Mouse (Mus musculus) stomach, embryonic 15.5 days (tissue): ENCODE measurements around the gene Mdga1. TPM values are rescaled to one million over a fixed set of nuclear protein-coding genes. Genes with fewer than 3 reads are reported as not detected.

Experiments
- ATAC-seq: fragments of 200-750 bp; cut with Nextera tagmentation; 2 replicates; pipeline ENCODE4 v1.8.0; 2017; ENCODE audit warnings: low read depth, moderate number of reproducible peaks, moderate TSS enrichment; ENCODE audit not compliant: insufficient read depth, low FRiP score
- H3K27ac ChIP-seq: fragments of 300-500 bp; sonication (generic); 2 replicates; pipeline ENCODE4 v1.5.1; 2015; ENCODE audit warnings: mild to moderate bottlenecking, inconsistent platforms
- H3K27me3 ChIP-seq: fragments of 300-500 bp; sonication (generic); replicated peaks from 2 replicates; pipeline ENCODE4 v1.6.1; 2015; ENCODE audit warnings: inconsistent platforms
- H3K36me3 ChIP-seq: fragments of 300-500 bp; sonication (generic); 2 replicates; pipeline ENCODE4 v1.6.1; 2015; ENCODE audit warnings: inconsistent platforms
- H3K4me1 ChIP-seq: fragments of 300-500 bp; sonication (generic); 2 replicates; pipeline ENCODE4 v1.6.1; 2015; ENCODE audit warnings: inconsistent platforms
- H3K4me2 ChIP-seq: fragments of 300-500 bp; sonication (generic); 2 replicates; pipeline ENCODE4 v1.6.1; 2015; ENCODE audit warnings: mild to moderate bottlenecking, inconsistent platforms
- H3K4me3 ChIP-seq: fragments of 300-500 bp; sonication (generic); replicated peaks from 2 replicates; pipeline ENCODE4 v1.5.1; 2015; ENCODE audit warnings: inconsistent platforms
- H3K9ac ChIP-seq: fragments of 300-500 bp; sonication (generic); 2 replicates; pipeline ENCODE4 v1.6.1; 2015; ENCODE audit warnings: inconsistent platforms
- H3K9me3 ChIP-seq: fragments of 300-500 bp; sonication (generic); 2 replicates; pipeline ENCODE4 v1.6.1; 2016; ENCODE audit warnings: inconsistent platforms
- WGBS: fragments of 180-500 bp; shearing (Covaris S2); methylation state at CpG from one replicate; pipeline ENCODE4 v1.1.7; 2015; 5-methylcytosine and 5-hydroxymethylcytosine counted together
- polyA plus RNA-seq: library from polyadenylated mRNA; unstranded; fragments of >200 nt; fragmentation: Nextera tagmentation; extraction: Ambion mirVana; gene quantifications from 2 replicates; pipeline ENCODE4 v1.2.1, GENCODE M21; 2015

Gene Mdga1
- polyA plus RNA-seq, 1 experiment from 2014 or later = 3.6 TPM

GRCm38 (mm10) chr17:29890451-29891110 is 79.3 kb downstream of the Mdga1 start:
- no peaks in the 10 kb centered on the region for H3K9me3 ChIP-seq
- no peaks in the 10 kb centered on the region for H3K36me3 ChIP-seq
- peaks cover 27% of the 10 kb centered on the region for H3K27me3 ChIP-seq
- no peak overlapping the region for H3K4me3 ChIP-seq
- peaks cover 30% of the 10 kb centered on the region for H3K4me1 ChIP-seq
- H3K27ac ChIP-seq = peak overlapping the region; percentile 17
- H3K4me2 ChIP-seq = no peak overlapping the region
- WGBS = 49% methylated on average over 7 of the region's 7 CpGs
- ATAC-seq = no peak
- no peak overlapping the region for H3K9ac ChIP-seq

DNA sequence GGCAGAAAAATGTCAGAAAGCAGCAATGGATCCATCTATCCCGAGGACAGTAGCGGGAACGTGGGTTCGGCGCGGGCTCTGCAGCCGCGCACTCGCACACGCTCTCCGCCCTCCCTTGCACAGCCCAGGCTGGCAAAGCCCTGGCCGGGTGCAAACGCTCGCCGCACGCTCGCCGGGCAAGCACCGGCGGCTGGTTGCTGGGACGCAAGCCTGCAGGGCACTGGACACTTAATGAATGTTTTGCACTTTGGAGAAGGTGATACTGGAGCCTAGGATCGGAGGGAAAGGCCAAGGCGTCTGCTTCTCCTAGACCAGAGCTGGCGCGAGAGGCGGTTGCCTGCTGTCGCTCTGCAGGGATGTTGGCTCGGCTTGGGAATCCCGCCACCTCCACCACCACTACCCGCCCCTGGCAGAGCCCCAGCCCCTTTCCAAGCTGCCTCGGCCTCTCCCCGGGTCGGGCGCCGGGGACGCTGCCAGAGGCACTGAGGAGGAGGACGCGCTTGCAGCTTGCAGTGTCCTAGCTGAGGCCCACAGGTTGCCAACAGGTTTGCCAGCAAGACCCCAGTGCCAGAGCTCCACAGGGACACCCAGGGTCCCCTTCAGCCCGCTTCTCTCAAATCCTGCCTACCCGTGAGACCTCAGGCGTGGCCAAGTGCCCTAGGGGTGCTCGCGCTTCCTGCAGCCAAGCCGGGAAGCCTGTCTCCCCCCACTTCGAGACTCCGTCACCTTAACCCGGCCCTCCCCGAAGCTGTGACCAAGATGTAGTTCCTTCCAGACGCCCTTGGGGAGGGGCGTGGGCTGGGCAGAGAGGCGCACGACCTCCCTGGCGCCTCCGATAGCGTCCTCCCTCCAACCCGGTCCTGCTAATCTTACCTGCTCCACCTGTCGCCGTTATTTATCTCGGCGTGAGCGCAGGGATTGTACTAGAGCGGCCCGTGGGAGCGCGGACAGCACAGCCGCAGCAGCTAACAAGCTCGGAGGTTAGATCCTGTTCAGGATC is 80.6 kb downstream of the Mdga1 start:
- Histone ChIP-seq H3K9ac (no peak overlapping the region), H3K27ac (no peak overlapping the region; the same call in 1 of the 2 replicates), H3K36me3 (no peaks in the 10 kb centered on the region), H3K4me2 (peak overlapping the region; percentile 99), H3K27me3 (peaks cover 40% of the 10 kb centered on the region), H3K4me1 (peaks cover 36% of the 10 kb centered on the region), H3K4me3 (peak overlapping the region; percentile 68), H3K9me3 (no peaks in the 10 kb centered on the region)
- WGBS = 1% methylated on average over 67 of the region's 67 CpGs
- 0 out of 2 replicates have a peak, but pooled peaks have one; percentile 32 for ATAC-seq

- peak overlapping the region; percentile 90 for H3K27ac ChIP-seq
- peak overlapping the region; percentile 99 for H3K4me2 ChIP-seq
- ATAC-seq = peak; percentile 41; the same call in 1 of the 2 replicates
- H3K4me3 ChIP-seq = peak overlapping the region; percentile 68
- peak overlapping the region; percentile 76 for H3K9ac ChIP-seq
- H3K9me3 ChIP-seq = no peaks in the 10 kb centered on the region
- no peaks in the 10 kb centered on the region for H3K36me3 ChIP-seq
- WGBS = under 1% methylated on average over 92 of the region's 93 CpGs
- peaks cover 41% of the 10 kb centered on the region for H3K4me1 ChIP-seq
- peaks cover 52% of the 10 kb centered on the region for H3K27me3 ChIP-seq
Observed at GRCm38 (mm10) chr17:29887881-29888826, 81.7 kb downstream of the Mdga1 start.

DNA sequence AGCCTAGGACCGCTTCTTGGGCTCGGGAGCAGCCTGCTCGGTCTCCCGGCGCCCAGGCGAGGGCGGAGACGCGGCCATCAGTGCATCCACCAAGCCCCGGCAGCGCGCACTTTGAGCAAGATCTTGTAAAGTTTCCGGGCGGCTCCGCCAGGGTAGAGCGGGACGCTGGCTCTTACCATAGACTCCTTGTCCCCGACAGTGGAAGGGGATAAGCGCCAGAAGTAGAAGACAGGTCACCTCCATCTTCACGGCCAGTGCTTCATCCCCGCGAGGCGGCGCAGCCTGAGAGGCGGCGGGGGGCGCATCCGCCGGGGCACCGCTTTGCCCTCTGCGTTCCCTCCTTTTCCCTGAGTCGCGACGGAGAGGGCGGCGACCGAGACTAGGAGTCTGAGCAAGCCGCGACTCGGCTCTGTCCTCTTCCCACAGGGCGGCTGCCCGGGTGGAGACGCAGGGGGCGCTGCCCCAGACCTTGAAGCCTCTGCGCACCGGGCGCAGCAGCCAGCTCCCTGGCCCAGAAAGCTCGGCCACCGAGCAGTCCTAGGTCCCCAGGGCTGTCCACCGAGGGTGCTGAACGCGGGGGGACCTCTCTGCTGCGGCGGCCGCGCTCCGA is 82.5 kb downstream of the Mdga1 start:
- Histone ChIP-seq H3K4me2 (peak overlapping the region; percentile 99), H3K9ac (peak overlapping the region; percentile 76), H3K4me1 (peaks cover 42% of the 10 kb centered on the region), H3K36me3 (no peaks in the 10 kb centered on the region), H3K4me3 (peak overlapping the region; percentile 68), H3K9me3 (no peaks in the 10 kb centered on the region), H3K27me3 (peaks cover 52% of the 10 kb centered on the region), H3K27ac (peak overlapping the region; percentile 90)
- 0 out of 2 replicates have a peak, but pooled peaks have one; percentile 12 for ATAC-seq
- 0% methylated on average over 57 of the region's 57 CpGs for WGBS

DNA sequence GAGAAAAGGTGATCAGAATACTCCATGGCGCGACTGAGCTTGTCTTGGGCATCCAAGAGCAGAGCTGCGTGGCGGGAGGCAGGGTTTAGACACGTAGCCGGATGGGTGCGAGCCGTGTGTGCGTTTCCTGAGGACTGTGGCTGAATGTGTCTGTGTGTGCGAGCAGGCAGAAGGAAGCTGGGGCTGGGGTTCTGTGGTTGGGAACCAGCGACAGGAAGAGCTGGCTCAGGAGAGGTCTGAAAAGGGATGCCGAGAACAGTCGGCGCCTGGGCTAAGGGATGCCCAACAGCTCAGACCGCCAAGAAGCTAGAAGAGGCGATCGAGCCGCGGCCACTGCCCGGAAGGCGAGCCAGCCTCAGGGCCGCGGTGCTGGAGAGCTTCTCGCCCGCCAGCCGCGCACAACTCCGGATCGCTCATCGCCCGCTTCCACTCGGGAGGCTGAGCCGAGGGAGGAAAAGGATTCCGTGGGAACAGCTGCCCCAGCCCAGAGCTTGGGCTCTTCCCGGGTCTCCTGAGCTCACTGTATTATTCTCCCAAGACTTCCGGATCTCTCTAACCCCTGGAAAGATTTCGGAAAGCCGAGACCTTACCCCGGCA is 83.1 kb downstream of the Mdga1 start:
- Histone ChIP-seq H3K36me3 (no peaks in the 10 kb centered on the region), H3K4me3 (peak overlapping the region; percentile 68), H3K9ac (peak overlapping the region; percentile 76; the same call in 1 of the 2 replicates), H3K9me3 (no peaks in the 10 kb centered on the region), H3K4me2 (peak overlapping the region; percentile 99), H3K27ac (peak overlapping the region; percentile 90; the same call in 1 of the 2 replicates), H3K27me3 (peaks cover 52% of the 10 kb centered on the region), H3K4me1 (peaks cover 42% of the 10 kb centered on the region)
- WGBS = under 1% methylated on average over 39 of the region's 39 CpGs
- ATAC-seq = no peak

GRCm38 (mm10) chr17:29886061-29886460 is 83.8 kb downstream of the Mdga1 start:
- no peaks in the 10 kb centered on the region for H3K9me3 ChIP-seq
- peaks cover 52% of the 10 kb centered on the region for H3K27me3 ChIP-seq
- H3K4me1 ChIP-seq = peaks cover 42% of the 10 kb centered on the region
- WGBS = 15% methylated on average over 4 of the region's 4 CpGs
- no peak overlapping the region for H3K27ac ChIP-seq
- H3K4me2 ChIP-seq = peak overlapping the region; percentile 99
- H3K4me3 ChIP-seq = peak overlapping the region; percentile 68
- 0 out of 2 replicates have a peak overlapping the region, but pooled peaks have one; percentile 76 for H3K9ac ChIP-seq
- no peak for ATAC-seq
- no peaks in the 10 kb centered on the region for H3K36me3 ChIP-seq

GRCm38 (mm10) chr17:29884596-29884995 is 85.3 kb downstream of the Mdga1 start:
- no peaks in the 10 kb centered on the region for H3K9me3 ChIP-seq
- no peak for ATAC-seq
- H3K4me3 ChIP-seq = no peak overlapping the region
- peaks cover 43% of the 10 kb centered on the region for H3K27me3 ChIP-seq
- H3K4me1 ChIP-seq = peaks cover 31% of the 10 kb centered on the region
- H3K27ac ChIP-seq = no peak overlapping the region
- H3K4me2 ChIP-seq = 0 out of 2 replicates have a peak overlapping the region, but pooled peaks have one; percentile 21
- no peak overlapping the region for H3K9ac ChIP-seq
- H3K36me3 ChIP-seq = no peaks in the 10 kb centered on the region
- 57% methylated on average over 6 of the region's 6 CpGs for WGBS

DNA sequence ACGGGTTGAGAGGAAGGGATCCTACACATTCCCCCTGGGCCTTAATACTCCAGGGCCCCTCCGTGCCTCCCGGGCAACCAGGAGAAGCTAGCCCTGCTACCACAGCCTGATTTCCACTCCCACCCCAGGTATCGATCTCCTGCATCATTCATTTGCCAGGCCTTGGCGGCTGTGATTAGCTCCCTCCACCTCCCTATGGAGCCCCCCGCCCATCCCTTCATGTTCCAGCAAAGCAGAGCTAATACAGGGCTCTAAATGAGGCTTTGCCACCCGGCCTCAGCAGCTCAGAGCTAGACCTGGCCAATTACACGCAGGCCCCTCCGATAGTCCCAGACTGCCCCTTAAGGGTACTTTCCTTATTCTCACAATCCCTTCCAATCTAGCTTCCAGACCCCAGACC is 86.5 kb downstream of the Mdga1 start:
- Histone ChIP-seq H3K4me1 (peaks cover 27% of the 10 kb centered on the region), H3K27me3 (peaks cover 43% of the 10 kb centered on the region), H3K9ac (no peak overlapping the region), H3K4me2 (no peak overlapping the region), H3K36me3 (no peaks in the 10 kb centered on the region), H3K9me3 (no peaks in the 10 kb centered on the region), H3K4me3 (no peak overlapping the region), H3K27ac (no peak overlapping the region)
- 57% methylated on average over 9 of the region's 9 CpGs for WGBS
- no peak for ATAC-seq

DNA sequence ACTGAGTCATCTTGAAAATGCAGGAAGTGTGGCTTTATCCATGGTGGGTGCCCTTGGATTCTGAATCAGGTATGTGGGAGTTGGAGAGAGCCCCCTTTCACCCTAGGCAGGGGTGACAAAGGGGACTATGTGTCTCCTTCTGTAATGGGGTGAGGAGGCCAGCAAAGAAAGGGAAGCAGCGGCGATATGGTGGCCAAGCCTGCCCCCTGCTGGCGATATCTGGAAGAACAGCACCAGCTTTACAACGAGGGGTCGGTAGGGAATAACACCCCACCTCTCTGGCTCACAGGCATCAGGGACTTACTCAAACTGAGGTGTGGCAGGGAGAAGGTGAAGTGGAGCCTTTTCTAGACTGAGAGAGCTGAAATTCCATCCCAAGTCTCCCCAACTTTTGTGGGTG is 87.0 kb downstream of the Mdga1 start:
- Histone ChIP-seq H3K4me2 (no peak overlapping the region), H3K36me3 (no peaks in the 10 kb centered on the region), H3K4me1 (peaks cover 27% of the 10 kb centered on the region), H3K27ac (no peak overlapping the region), H3K4me3 (no peak overlapping the region), H3K9ac (no peak overlapping the region), H3K9me3 (no peaks in the 10 kb centered on the region), H3K27me3 (peaks cover 43% of the 10 kb centered on the region)
- no peak for ATAC-seq
- WGBS = 3% methylated on average over 5 of the region's 5 CpGs

DNA sequence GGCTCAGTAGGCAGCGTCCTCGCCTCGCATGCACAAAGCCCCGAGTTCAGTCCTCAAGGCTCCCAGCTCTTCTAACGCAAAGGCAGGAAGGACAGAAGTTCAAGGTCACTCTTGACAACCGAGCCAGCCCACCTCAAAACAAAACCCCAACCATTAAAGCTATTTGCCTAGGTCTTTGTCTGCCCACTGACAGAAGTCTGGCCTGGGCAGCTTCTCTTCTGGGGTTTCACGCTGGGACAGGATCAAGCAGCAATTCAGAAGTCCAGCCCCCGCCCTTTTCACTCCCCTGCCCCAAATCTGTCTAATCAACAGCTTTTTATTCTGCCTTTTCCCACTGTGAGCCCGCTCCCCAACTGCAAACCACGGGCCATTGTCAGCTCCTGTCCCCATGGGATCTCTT is 89.6 kb downstream of the Mdga1 start:
- Histone ChIP-seq H3K4me3 (no peak overlapping the region), H3K27me3 (peaks cover 22% of the 10 kb centered on the region), H3K4me1 (0 out of 2 replicates have a peak, but pooled peaks cover 9% of the 10 kb centered on the region), H3K9ac (no peak overlapping the region), H3K9me3 (no peaks in the 10 kb centered on the region), H3K27ac (no peak overlapping the region), H3K36me3 (no peaks in the 10 kb centered on the region), H3K4me2 (no peak overlapping the region)
- 66% methylated on average over 10 of the region's 10 CpGs for WGBS
- no peak for ATAC-seq
